Mouse (Mus musculus): Measurements from ENCODE around the gene Tpi1. TPM values are rescaled to one million over a fixed set of nuclear protein-coding genes. Genes with fewer than 3 reads are reported as not detected.
"Not testable (repeated sequence)": the region's sequence is repeated elsewhere in the genome, so short reads cannot be mapped to it uniquely, and the experiment has no call there.

Tpi1 gene
- polyA plus RNA-seq, 1 experiment from 2014 or later, result 468 TPM

DNA sequence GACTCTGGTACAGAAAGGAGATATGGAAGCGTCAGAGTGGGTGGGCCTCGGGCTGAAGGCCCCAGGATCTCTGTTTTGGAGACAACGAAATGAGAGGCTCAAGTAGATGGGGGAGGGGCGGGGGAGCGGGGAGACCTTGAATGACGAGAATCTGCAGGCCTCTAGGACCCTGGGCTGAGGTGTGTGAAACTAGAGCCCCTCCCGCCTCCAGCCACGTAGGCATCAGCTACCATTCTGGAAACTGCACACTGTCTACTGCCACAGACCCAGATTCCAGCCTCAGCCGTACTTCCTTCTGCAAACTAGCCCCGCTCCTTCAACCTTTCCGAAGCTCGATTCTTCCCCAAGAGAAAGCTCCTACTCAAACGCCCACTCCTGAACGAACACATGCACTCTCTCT is 42.2 kb upstream of the Tpi1 start:
- Histone ChIP-seq H3K27ac (replicated peaks) (peak overlapping the region; percentile 97), H3K9me3 (no peaks in the 10 kb centered on the region), H3K4me1 (replicated peaks) (peaks cover 59% of the 10 kb centered on the region), H3K4me3 (peak overlapping the region; percentile 65), H3K36me3 (peaks cover 7% of the 10 kb centered on the region), H3K4me2 (peak overlapping the region; percentile 89), H3K9ac (peak overlapping the region; percentile 91), H3K27me3 (no peaks in the 10 kb centered on the region)
- peak; percentile 82 for ATAC-seq (ENCODE audit: low FRiP score, low read depth)
- WGBS, result 6% methylated on average over 14 of the region's 14 CpGs

DNA sequence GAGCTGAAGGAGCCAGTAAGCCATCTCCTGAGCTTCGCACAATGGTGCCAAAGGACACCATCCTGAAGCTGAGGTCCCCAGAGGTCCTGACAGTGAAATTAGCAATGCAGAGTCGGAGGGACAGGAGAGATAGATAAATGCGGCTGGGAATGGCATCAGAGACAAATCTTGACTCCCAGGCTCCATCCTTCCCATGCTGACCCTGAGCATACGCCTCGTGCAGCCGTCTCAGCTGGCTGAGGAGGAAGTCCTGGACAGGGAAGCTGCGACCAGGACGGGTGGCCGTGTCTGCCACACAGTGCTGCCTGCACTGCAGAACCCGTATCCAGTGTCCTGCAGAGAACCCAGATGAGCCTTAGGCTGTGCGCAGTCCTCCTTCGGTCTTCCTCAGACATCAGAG is 40.6 kb upstream of the Tpi1 start:
- Histone ChIP-seq H3K36me3 (peaks cover 7% of the 10 kb centered on the region), H3K4me1 (replicated peaks) (peaks cover 42% of the 10 kb centered on the region), H3K9me3 (no peaks in the 10 kb centered on the region), H3K4me2 (no peak overlapping the region), H3K27ac (replicated peaks) (no peak overlapping the region; the same call in 1 of the 2 replicates), H3K27me3 (no peaks in the 10 kb centered on the region), H3K9ac (no peak overlapping the region), H3K4me3 (no peak overlapping the region)
- ATAC-seq (ENCODE audit: low FRiP score, low read depth), result no peak
- 74% methylated on average over 12 of the region's 12 CpGs for WGBS

DNA sequence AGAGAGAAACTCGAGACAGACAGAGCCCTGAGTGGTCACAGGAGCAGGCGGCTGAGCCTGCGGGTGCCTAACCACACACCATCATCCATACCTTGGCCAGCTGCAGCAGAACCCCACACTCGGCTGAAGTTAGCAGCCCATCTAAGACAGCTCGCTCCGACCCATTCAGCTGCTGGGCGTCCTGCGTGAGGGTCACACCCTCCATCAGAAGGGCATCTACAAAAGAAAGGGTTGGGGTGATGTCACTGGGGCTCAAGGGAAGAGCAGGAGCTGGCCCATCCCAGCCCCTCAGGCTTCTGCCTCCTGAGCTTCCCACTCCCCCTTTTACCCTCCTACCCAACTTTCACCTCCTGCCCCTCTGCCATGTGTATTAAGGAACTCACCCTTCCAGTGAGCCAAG is 36.4 kb upstream of the Tpi1 start:
- Histone ChIP-seq H3K4me2 (no peak overlapping the region), H3K4me3 (no peak overlapping the region), H3K27me3 (no peaks in the 10 kb centered on the region), H3K9ac (no peak overlapping the region), H3K36me3 (peaks cover 7% of the 10 kb centered on the region), H3K9me3 (no peaks in the 10 kb centered on the region), H3K4me1 (replicated peaks) (peaks cover 15% of the 10 kb centered on the region), H3K27ac (replicated peaks) (no peak overlapping the region)
- no peak for ATAC-seq (ENCODE audit: low FRiP score, low read depth)
- WGBS, result 47% methylated on average over 8 of the region's 8 CpGs

DNA sequence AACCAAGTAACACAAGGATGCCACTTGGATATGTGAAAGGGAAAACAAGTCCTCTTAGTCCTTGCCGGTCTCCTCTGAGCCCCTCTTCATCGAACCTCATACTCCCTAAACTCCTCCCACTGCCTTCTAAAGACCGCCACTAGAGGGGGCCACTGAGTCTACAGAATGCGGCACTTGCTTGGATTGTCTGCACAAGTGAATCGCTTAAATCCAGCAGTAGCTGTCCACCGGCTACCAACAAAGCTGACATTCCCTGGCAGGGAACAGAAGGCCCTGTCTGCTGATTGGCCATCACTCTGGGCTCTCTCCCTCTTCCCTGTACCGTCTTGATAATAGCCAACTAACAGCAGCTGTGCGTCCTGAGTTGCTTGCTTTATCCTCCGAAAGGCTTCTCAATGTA is 33.2 kb upstream of the Tpi1 start:
- Histone ChIP-seq H3K4me1 (replicated peaks) (0 out of 2 replicates have a peak, but pooled peaks cover 3% of the 10 kb centered on the region), H3K4me2 (peak overlapping the region; percentile 19; the same call in 1 of the 2 replicates), H3K4me3 (no peak overlapping the region), H3K9ac (no peak overlapping the region), H3K27ac (replicated peaks) (peak overlapping the region; percentile 70), H3K27me3 (no peaks in the 10 kb centered on the region), H3K36me3 (peaks cover 4% of the 10 kb centered on the region; the same call in 1 of the 2 replicates), H3K9me3 (no peaks in the 10 kb centered on the region)
- peak; percentile 81 for ATAC-seq (ENCODE audit: low FRiP score, low read depth)
- WGBS, result 4% methylated on average over 9 of the region's 9 CpGs

DNA sequence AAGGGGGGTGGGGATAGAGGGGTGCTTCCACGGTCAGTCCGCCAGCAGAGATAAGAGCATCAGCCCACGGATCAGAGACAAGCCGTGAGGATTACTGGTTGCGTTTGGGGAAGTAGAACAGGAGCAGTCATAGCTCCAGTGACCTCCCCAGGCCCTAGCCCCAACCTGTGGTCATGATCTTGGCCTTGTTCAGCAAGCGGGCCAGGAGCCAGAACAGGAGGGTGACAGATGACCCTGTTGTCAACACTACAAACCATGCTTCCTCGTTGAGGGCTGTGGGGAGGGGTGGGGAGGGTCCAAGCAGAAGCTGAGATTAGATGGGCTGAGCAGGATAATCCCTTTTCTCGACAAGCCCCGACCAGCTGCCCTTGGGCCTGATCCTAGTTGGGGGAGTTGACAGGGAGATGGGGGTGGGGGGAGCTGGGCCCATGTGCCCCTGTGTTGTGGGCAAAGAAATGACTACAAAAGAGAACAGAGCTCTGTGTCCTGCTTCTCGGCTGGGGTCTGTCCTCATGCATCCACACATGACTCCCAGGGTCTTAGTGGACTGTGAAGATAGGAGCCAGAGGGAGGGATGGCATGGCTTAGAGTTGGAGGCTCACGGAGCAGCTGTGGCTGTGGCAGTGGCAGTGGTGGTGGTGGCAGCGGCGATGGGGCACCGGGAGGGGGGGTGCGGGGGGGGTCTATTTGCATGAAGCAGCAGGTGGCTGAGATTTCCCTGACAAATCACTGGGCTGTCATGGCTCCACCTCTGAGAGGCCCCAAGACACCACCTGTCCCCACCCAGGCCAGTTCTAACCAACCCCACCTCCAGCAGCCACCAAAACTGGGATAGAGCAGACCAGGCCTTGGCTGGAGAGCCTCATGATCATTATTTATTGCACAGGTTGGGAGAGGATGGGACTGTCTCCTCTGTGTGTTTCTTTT is 26.4 kb upstream of the Tpi1 start, which contains the start of gene Gnb3:
Gnb3 (minus strand) TSS at position 35 of the 927 bp plus-strand sequence.
- H3K36me3 ChIP-seq, result peaks cover 10% of the 10 kb centered on the region; the same call in 1 of the 2 replicates
- 38% methylated on average over 15 of the region's 15 CpGs for WGBS
- peaks cover 4% of the 10 kb centered on the region; the same call in 1 of the 2 replicates for H3K4me1 ChIP-seq (replicated peaks)
- ATAC-seq (ENCODE audit: low FRiP score, low read depth), result no peak
- H3K4me2 ChIP-seq, result no peak within 1 kb of the TSS
- no peak within 1 kb of the TSS for H3K9ac ChIP-seq
- H3K27ac ChIP-seq (replicated peaks), result no peak within 1 kb of the TSS; the same call in 1 of the 2 replicates
- no peaks in the 10 kb centered on the region for H3K9me3 ChIP-seq
- H3K27me3 ChIP-seq, result no peaks in the 10 kb centered on the region
- no peak within 1 kb of the TSS for H3K4me3 ChIP-seq

DNA sequence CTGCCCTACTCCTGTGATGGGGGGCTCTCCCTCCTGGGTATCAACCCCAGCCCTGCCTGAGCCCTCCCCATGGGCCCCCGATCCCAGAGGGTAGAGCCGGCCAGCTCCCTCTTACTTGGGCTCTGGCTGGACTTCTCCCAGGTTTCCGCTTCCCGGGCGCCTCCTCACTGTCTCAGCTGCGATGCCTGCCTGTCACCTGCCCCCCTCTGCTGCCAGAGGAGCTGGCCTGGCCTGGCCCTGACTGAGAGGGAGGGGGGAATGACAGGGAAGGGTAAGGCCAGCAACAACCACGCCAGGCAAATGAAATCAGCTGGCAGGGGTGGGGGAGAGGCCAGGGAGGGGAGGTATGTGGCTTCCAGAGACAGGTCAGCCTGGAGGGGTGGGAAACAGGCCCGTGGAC is 25.7 kb upstream of the Tpi1 start:
- WGBS, result 20% methylated on average over 8 of the region's 8 CpGs
- ATAC-seq (ENCODE audit: low FRiP score, low read depth), result peak; percentile 25
- Histone ChIP-seq H3K27me3 (no peaks in the 10 kb centered on the region), H3K9ac (no peak overlapping the region), H3K27ac (replicated peaks) (no peak overlapping the region; the same call in 1 of the 2 replicates), H3K4me3 (no peak overlapping the region), H3K4me1 (replicated peaks) (peaks cover 4% of the 10 kb centered on the region; the same call in 1 of the 2 replicates), H3K36me3 (peaks cover 10% of the 10 kb centered on the region; the same call in 1 of the 2 replicates), H3K4me2 (no peak overlapping the region), H3K9me3 (no peaks in the 10 kb centered on the region)

DNA sequence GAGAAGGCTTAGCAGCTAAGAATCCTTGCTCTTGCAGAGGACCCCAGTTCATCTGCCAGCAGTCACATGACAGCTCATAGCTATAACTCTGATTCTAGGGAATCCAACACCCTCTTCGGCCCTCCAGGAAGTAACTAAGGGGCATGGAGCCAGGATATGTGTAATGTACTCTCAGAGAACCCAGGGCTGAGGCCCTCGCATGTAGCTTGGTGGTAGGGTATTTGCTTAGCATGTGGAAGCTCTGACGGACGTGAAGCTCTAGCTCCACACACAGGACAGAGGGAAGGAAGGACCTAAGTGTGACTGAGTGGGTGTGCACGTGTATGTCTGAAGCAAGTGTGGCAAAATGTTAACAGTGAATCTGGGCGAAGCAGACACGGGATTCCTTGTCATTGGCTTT is 22.3 kb upstream of the Tpi1 start:
- Histone ChIP-seq H3K27me3 (no peaks in the 10 kb centered on the region), H3K9ac (no peak overlapping the region), H3K4me3 (no peak overlapping the region), H3K27ac (replicated peaks) (no peak overlapping the region), H3K4me2 (no peak overlapping the region), H3K4me1 (replicated peaks) (peaks cover 4% of the 10 kb centered on the region; the same call in 1 of the 2 replicates), H3K9me3 (no peaks in the 10 kb centered on the region), H3K36me3 (peaks cover 3% of the 10 kb centered on the region; the same call in 1 of the 2 replicates)
- WGBS, result 83% methylated on average over 7 of the region's 7 CpGs
- no peak for ATAC-seq (ENCODE audit: low FRiP score, low read depth)

DNA sequence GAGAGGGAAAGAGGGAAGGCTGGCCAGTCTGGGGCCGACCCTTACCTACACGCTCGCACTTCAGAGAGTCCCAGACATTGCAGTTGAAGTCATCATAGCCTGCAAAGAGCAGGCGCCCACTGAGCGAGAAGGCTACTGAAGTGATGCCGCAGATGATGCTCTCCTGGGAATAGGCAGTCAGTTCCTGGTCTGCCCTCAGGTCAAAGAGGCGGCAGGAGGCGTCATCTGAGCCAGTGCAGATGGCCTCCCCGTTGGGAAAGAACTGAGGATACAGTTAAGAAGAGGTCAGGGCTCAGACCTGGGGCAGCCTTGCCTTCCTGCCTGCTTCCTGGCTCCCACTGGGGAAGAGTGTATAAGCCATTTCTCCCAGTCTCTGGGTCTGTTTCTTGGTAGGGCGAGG is 21.4 kb upstream of the Tpi1 start:
- H3K4me3 ChIP-seq, result no peak overlapping the region
- no peaks in the 10 kb centered on the region for H3K27me3 ChIP-seq
- H3K4me1 ChIP-seq (replicated peaks), result peaks cover 6% of the 10 kb centered on the region
- no peaks in the 10 kb centered on the region for H3K36me3 ChIP-seq
- no peaks in the 10 kb centered on the region for H3K9me3 ChIP-seq
- no peak for ATAC-seq (ENCODE audit: low FRiP score, low read depth)
- H3K4me2 ChIP-seq, result no peak overlapping the region
- WGBS, result 58% methylated on average over 10 of the region's 10 CpGs
- no peak overlapping the region for H3K9ac ChIP-seq
- H3K27ac ChIP-seq (replicated peaks), result no peak overlapping the region

DNA sequence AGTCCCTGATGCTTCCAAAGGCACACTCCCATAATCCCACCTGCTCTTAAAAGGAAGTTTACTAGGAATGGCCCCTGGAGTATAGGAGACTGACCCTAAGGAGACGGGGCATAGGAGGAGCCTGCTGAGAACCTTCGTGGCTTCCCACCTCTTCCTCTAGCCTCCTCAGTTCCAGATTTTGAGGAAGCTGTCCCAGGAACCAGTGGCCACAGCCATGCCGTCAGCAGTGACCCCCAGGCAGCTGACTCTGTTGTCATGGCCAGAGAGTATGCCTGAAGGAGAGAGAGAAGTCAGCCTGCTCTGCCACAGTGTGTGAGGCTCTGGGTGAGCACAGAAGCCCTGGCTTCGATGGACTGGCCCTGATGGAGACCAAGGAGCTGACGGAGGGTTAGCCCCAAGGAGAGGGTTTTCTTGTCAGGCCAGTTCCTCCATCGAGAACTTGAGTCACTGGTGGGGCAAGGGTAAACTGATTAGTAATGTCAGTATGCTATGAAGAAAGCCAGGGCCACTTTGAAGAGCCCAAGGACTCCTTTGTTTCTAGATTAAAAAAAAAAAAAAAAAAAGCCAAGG is 20.5 kb upstream of the Tpi1 start:
- Histone ChIP-seq H3K4me2 (no peak overlapping the region), H3K27ac (replicated peaks) (no peak overlapping the region), H3K4me1 (replicated peaks) (peaks cover 7% of the 10 kb centered on the region), H3K9ac (no peak overlapping the region), H3K9me3 (no peaks in the 10 kb centered on the region), H3K27me3 (no peaks in the 10 kb centered on the region), H3K4me3 (no peak overlapping the region), H3K36me3 (no peaks in the 10 kb centered on the region)
- WGBS, result 86% methylated on average over 6 of the region's 6 CpGs
- no peak for ATAC-seq (ENCODE audit: low FRiP score, low read depth)

DNA sequence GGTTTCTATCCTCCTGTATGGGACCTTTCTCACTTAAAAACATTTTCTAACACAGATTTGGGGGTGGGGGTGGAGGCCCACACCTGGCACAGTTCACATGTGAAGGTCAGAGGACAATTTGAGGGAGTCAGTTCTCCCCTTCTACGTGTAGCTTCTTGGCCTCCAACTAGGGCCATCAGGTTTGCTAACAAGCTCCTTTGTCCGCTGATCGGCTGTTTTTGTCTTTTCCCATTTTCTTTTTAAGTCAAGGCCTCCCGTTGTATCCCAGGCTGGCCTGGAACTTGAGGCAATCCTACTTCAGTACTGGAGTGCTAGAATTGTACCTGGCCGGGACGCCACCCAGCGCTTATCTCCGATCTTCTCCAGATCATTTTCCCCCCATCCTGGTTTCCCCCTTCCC is 17.6 kb upstream of the Tpi1 start:
- Histone ChIP-seq H3K4me2 (no peak overlapping the region), H3K36me3 (no peaks in the 10 kb centered on the region; the same call in 1 of the 2 replicates), H3K9me3 (no peaks in the 10 kb centered on the region), H3K9ac (no peak overlapping the region), H3K4me1 (replicated peaks) (peaks cover 22% of the 10 kb centered on the region), H3K27me3 (no peaks in the 10 kb centered on the region), H3K4me3 (no peak overlapping the region), H3K27ac (replicated peaks) (no peak overlapping the region)
- 89% methylated on average over 8 of the region's 8 CpGs for WGBS
- ATAC-seq (ENCODE audit: low FRiP score, low read depth), result no peak

DNA sequence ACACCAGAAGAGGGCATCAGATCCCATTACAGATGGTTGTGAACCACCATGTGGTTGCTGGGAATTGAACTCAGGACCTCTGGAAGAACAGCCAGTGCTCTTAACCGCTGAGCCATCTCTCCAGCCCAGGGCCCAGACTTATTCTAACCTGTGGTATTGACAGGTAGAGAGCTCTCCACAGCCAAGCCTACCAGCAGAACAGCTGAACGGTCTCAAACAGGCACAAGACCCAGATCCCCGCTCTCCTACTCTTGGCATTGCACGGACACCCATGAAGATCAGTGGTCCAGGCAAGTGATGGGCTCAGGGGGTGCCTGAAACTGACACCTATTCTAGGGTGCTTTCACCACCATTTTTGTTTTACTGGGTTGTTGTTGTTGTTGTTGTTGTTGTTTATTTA is 17.1 kb upstream of the Tpi1 start:
- H3K9me3 ChIP-seq; H3K4me2 ChIP-seq; H3K9ac ChIP-seq; H3K36me3 ChIP-seq; H3K27me3 ChIP-seq; H3K27ac ChIP-seq (replicated peaks); ATAC-seq (ENCODE audit: low FRiP score, low read depth): not testable (repeated sequence)
- peaks cover 22% of the 10 kb centered on the region for H3K4me1 ChIP-seq (replicated peaks)
- WGBS, result 95% methylated on average over 4 of the region's 4 CpGs
- H3K4me3 ChIP-seq, result 0 out of 2 replicates have a peak overlapping the region, but pooled peaks have one; percentile 3

Measured in hindbrain, embryonic 15.5 days (tissue).